Mouse (Mus musculus) forebrain, embryonic 15.5 days (tissue): Measurements from ENCODE around the gene Il17re. TPM values are rescaled to one million over a fixed set of nuclear protein-coding genes. Genes with fewer than 3 reads are reported as not detected.
A peak's percentile ranks its signal among the peaks of the same experiment; 100 is the strongest.

ENCODE experiments used
- ATAC-seq: fragments of 200-750 bp; cut with Nextera tagmentation; replicated peaks from 2 replicates; pipeline ENCODE4 v1.8.0; 2017; ENCODE audit warnings: mild to moderate bottlenecking, moderate TSS enrichment, moderate library complexity
- H3K27ac ChIP-seq: fragments of 300-500 bp; sonication (generic); replicated peaks from 2 replicates; pipeline ENCODE4 v1.5.1; 2015; ENCODE audit warnings: mild to moderate bottlenecking, inconsistent platforms
- H3K27me3 ChIP-seq: fragments of 300-500 bp; sonication (generic); 2 replicates; pipeline ENCODE4 v1.6.1; 2015; ENCODE audit warnings: inconsistent platforms
- H3K36me3 ChIP-seq: fragments of 300-500 bp; sonication (generic); 2 replicates; pipeline ENCODE4 v1.6.1; 2015; ENCODE audit warnings: mild to moderate bottlenecking, inconsistent platforms
- H3K4me1 ChIP-seq: fragments of 300-500 bp; sonication (generic); 2 replicates; pipeline ENCODE4 v1.6.1; 2015; ENCODE audit warnings: inconsistent platforms
- H3K4me2 ChIP-seq: fragments of 300-500 bp; sonication (generic); replicated peaks from 2 replicates; pipeline ENCODE4 v1.6.1; 2015; ENCODE audit warnings: mild to moderate bottlenecking, inconsistent platforms
- H3K4me3 ChIP-seq: fragments of 300-500 bp; sonication (generic); 2 replicates; pipeline ENCODE4 v1.5.1; 2015; ENCODE audit warnings: mild to moderate bottlenecking, inconsistent platforms
- H3K9ac ChIP-seq: fragments of 300-500 bp; sonication (generic); replicated peaks from 2 replicates; pipeline ENCODE4 v1.6.1; 2015; ENCODE audit warnings: mild to moderate bottlenecking, inconsistent platforms
- H3K9me3 ChIP-seq: fragments of 300-500 bp; sonication (generic); 2 replicates; pipeline ENCODE4 v1.6.1; 2016; ENCODE audit warnings: inconsistent platforms
- WGBS: fragments of 180-500 bp; shearing (Covaris S2); methylation state at CpG from one replicate; pipeline ENCODE4 v1.1.7; 2015; ENCODE audit warnings: mixed read lengths; 5-methylcytosine and 5-hydroxymethylcytosine counted together
- polyA plus RNA-seq: library from polyadenylated mRNA; unstranded; fragments of >200 nt; fragmentation: Nextera tagmentation; extraction: Ambion mirVana; gene quantifications from 2 replicates; pipeline ENCODE4 v1.2.1, GENCODE M21; 2015

Il17re gene
- polyA plus RNA-seq, 1 experiment from 2014 or later, result not detected

DNA sequence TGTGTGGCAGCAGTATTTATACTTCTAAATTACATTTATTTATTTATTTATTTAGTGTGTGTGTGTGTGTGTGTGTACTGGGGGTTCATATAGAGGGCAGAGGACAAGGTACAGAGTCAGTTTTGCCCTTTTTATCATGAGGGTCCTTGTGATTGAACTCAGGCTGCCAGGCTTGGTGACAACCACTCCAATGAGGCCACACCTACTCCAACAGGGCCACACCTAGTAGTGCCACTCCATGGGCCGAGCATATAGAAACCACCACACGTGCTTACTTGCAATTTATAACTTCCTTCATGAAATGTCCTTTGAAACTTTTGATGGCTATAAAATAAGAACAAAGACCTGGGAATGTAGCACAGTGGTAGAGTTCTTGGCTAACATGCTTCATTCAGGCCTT, 15.0 kb downstream of the Il17re start:
- peaks cover 8% of the 10 kb centered on the region for H3K4me1 ChIP-seq
- no peak overlapping the region for H3K27ac ChIP-seq
- H3K9me3 ChIP-seq, result no peaks in the 10 kb centered on the region
- H3K36me3 ChIP-seq, result no peaks in the 10 kb centered on the region
- H3K4me2 ChIP-seq, result no peak overlapping the region
- H3K4me3 ChIP-seq, result no peak overlapping the region
- ATAC-seq, result no peak
- peaks cover 17% of the 10 kb centered on the region; the same call in 1 of the 2 replicates for H3K27me3 ChIP-seq
- H3K9ac ChIP-seq, result no peak overlapping the region
- 70% methylated on average over 2 of the region's 2 CpGs for WGBS

DNA sequence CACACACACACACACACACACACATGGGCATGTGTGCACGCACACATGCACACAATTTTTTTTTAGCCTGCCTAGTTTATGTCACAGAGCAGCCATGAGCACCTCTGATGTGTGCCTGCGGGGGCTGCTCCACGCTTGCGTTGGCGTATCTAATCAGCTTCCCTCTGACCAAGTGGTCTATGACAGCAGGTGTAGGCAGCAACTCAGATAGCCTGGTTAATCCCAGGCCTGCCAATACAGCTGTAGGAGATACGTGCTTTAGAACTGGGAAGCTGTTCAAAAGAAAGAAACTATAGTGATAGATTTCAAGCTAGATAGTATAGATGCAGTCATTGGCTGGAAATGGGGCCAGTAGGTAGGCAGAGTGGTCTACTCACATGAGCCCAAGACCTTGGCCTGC, 15.4 kb downstream of the Il17re start:
- WGBS, result 88% methylated on average over 6 of the region's 6 CpGs
- Histone ChIP-seq H3K4me1 (peaks cover 8% of the 10 kb centered on the region), H3K4me3 (no peak overlapping the region), H3K9me3 (no peaks in the 10 kb centered on the region), H3K4me2 (no peak overlapping the region), H3K27ac (no peak overlapping the region), H3K36me3 (no peaks in the 10 kb centered on the region), H3K9ac (no peak overlapping the region), H3K27me3 (peaks cover 15% of the 10 kb centered on the region; the same call in 1 of the 2 replicates)
- no peak for ATAC-seq

DNA sequence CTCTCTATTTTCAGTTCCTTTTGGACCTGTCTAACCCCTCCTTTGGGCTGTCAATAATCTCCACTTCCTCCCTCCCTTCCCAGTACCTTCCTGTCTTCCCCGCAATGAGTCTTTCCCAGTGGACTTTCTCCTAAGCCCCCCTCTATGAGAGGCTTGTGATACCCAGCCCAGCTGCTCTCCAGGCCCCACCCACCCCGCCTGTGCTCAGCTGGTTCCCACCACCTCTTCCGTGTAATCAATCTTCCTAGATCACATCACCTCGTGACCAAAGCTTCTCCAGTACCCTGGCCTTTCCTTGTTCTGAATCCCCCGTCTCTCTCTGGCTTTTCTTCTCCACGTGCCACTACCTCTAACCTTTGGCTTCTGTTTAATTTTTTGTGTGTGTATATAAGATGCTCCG, 19.1 kb downstream of the Il17re start:
- WGBS, result 64% methylated on average over 7 of the region's 7 CpGs
- ATAC-seq, result no peak
- Histone ChIP-seq H3K27me3 (0 out of 2 replicates have a peak, but pooled peaks cover 4% of the 10 kb centered on the region), H3K4me1 (peaks cover 3% of the 10 kb centered on the region), H3K4me2 (no peak overlapping the region), H3K9me3 (no peaks in the 10 kb centered on the region), H3K27ac (no peak overlapping the region), H3K9ac (no peak overlapping the region), H3K4me3 (no peak overlapping the region), H3K36me3 (no peaks in the 10 kb centered on the region)

DNA sequence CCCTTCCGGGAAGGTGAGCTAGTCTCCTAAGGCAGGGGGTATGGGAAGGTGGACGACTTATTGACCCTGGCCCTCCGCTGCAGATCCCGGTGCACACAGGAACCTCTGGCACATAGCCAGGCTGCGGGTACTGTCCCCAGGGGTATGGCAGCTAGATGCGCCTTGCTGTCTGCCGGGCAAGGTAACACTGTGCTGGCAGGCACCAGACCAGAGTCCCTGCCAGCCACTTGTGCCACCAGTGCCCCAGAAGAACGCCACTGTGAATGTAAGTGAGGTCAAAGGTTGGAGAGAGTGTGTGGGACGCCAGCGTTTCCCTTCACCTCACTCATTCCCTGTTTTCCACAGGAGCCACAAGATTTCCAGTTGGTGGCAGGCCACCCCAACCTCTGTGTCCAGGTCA, 20.6 kb downstream of the Il17re start:
- Histone ChIP-seq H3K9me3 (no peaks in the 10 kb centered on the region), H3K4me2 (no peak overlapping the region), H3K4me3 (no peak overlapping the region), H3K9ac (no peak overlapping the region), H3K27ac (no peak overlapping the region), H3K36me3 (no peaks in the 10 kb centered on the region), H3K27me3 (0 out of 2 replicates have a peak, but pooled peaks cover 4% of the 10 kb centered on the region), H3K4me1 (peaks cover 12% of the 10 kb centered on the region)
- no peak for ATAC-seq
- 85% methylated on average over 10 of the region's 10 CpGs for WGBS

DNA sequence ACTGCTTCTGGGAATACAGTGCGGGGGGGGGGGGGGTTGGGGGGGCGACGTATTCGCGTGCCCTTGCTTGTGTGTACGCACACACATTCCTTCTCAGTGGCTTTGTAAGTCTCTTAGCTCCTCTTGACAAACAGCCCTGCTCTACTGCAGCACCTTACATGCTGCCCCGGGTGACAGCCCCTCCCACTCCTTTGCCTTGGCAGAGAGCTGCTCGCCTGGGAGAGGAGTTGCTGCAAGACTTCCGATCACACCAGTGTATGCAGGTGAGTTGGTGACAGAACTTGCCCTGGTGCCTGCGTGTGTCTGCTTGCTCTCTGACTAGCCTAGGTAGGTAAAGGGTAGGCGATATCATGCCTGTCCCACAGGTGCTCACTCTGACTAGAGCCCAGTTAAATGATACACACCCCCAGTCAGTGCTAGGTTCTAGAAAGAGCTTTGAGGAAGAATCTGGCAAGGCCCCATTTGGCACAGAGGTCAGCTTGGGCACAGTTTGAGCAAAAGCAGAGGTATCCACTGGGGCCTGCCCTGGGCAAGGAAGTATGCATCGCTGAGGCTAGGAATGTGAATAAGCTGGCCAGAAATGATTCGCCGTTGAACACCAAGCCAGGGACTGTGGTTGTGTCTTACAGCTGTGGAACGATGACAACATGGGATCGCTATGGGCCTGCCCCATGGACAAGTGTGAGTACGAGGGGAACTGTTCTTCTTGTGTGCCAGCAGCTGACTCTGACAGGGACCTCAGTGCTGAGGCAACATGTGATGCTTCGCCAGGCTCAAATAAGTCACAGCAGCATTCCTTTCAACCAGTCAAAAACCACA, 22.5 kb downstream of the Il17re start:
- Histone ChIP-seq H3K9me3 (no peaks in the 10 kb centered on the region), H3K9ac (no peak overlapping the region), H3K27me3 (0 out of 2 replicates have a peak, but pooled peaks cover 4% of the 10 kb centered on the region), H3K4me1 (peaks cover 30% of the 10 kb centered on the region), H3K27ac (no peak overlapping the region), H3K4me2 (no peak overlapping the region), H3K4me3 (no peak overlapping the region), H3K36me3 (no peaks in the 10 kb centered on the region)
- no peak for ATAC-seq
- WGBS, result 66% methylated on average over 18 of the region's 18 CpGs

DNA sequence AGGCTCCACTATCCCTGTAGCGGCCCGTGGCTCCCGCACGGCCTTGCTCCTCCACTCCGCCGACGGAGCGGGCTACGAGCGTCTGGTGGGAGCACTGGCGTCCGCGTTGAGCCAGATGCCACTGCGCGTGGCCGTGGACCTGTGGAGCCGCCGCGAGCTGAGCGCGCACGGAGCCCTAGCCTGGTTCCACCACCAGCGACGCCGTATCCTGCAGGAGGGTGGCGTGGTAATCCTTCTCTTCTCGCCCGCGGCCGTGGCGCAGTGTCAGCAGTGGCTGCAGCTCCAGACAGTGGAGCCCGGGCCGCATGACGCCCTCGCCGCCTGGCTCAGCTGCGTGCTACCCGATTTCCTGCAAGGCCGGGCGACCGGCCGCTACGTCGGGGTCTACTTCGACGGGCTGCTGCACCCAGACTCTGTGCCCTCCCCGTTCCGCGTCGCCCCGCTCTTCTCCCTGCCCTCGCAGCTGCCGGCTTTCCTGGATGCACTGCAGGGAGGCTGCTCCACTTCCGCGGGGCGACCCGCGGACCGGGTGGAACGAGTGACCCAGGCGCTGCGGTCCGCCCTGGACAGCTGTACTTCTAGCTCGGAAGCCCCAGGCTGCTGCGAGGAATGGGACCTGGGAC, 24.3 kb downstream of the Il17re start:
- Histone ChIP-seq H3K27me3 (0 out of 2 replicates have a peak, but pooled peaks cover 4% of the 10 kb centered on the region), H3K27ac (peak overlapping the region; percentile 81), H3K4me2 (peak overlapping the region; percentile 91), H3K9ac (peak overlapping the region; percentile 77), H3K36me3 (no peaks in the 10 kb centered on the region), H3K4me3 (peak overlapping the region; percentile 70), H3K4me1 (peaks cover 32% of the 10 kb centered on the region), H3K9me3 (no peaks in the 10 kb centered on the region)
- peak; percentile 64 for ATAC-seq
- WGBS, result under 1% methylated on average over 65 of the region's 65 CpGs

DNA sequence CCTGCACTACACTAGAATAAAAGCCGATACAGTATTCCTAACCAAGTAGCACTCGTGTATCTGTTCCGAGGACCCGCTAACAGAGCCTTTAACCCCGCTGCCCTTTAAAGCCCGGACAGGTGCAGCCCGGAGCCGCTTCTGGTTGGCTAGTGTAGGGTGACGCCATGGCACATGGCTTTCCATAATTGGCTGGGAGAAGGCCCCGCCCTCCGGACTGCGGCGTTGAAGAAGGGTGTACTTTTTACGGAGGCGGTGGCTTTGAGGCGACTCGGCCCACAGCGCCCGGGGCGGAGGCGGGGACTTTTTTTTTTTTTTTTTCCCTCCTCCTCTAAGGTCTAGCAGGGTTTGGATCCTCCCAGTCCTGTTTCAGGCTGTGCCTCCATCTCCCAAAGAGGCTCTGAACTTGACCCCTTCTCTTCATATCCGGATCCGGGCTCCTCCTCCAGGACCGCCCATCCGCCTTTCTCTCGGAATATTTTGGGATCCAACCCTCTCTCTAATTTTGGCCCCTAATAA, 24.9 kb downstream of the Il17re start, which contains the start of gene Creld1:
Creld1 (plus strand) TSS at position 198 of the 516 bp plus-strand sequence.
- 0 out of 2 replicates have a peak, but pooled peaks cover 3% of the 10 kb centered on the region for H3K36me3 ChIP-seq
- H3K27ac ChIP-seq, result peak within 1 kb of the TSS; percentile 81
- H3K4me2 ChIP-seq, result peak within 1 kb of the TSS; percentile 91
- 0 out of 2 replicates have a peak, but pooled peaks cover 4% of the 10 kb centered on the region for H3K27me3 ChIP-seq
- peak within 1 kb of the TSS; percentile 70 for H3K4me3 ChIP-seq
- H3K9ac ChIP-seq, result peak within 1 kb of the TSS; percentile 77
- WGBS, result under 1% methylated on average over 26 of the region's 26 CpGs
- H3K9me3 ChIP-seq, result no peaks in the 10 kb centered on the region
- peak; percentile 97 for ATAC-seq
- peaks cover 32% of the 10 kb centered on the region for H3K4me1 ChIP-seq

DNA sequence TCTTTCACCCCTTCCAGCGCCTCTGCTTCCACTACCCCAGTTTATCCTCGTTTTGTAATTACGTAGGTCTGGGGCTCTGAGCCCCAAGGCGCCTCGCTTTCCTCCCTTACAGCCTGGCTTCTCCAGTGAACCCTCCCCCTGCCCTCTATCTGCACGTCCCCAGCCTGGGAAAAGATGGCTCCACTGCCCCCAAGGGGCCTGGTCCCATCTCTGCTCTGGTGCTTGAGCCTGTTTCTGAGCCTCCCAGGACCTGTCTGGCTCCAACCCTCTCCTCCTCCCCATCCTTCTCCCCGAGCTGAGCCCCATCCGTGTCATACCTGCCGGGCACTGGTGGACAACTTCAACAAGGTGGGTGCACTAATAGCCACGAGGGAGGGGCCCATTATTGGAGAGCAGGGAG, 25.4 kb downstream of the Il17re start:
- H3K9me3 ChIP-seq, result no peaks in the 10 kb centered on the region
- peak overlapping the region; percentile 77 for H3K9ac ChIP-seq
- peak overlapping the region; percentile 91 for H3K4me2 ChIP-seq
- H3K4me1 ChIP-seq, result peaks cover 32% of the 10 kb centered on the region
- WGBS, result 6% methylated on average over 10 of the region's 10 CpGs
- H3K27me3 ChIP-seq, result 0 out of 2 replicates have a peak, but pooled peaks cover 4% of the 10 kb centered on the region
- peak; percentile 70 for ATAC-seq
- H3K4me3 ChIP-seq, result peak overlapping the region; percentile 70
- peak overlapping the region; percentile 81 for H3K27ac ChIP-seq
- H3K36me3 ChIP-seq, result 0 out of 2 replicates have a peak, but pooled peaks cover 8% of the 10 kb centered on the region

DNA sequence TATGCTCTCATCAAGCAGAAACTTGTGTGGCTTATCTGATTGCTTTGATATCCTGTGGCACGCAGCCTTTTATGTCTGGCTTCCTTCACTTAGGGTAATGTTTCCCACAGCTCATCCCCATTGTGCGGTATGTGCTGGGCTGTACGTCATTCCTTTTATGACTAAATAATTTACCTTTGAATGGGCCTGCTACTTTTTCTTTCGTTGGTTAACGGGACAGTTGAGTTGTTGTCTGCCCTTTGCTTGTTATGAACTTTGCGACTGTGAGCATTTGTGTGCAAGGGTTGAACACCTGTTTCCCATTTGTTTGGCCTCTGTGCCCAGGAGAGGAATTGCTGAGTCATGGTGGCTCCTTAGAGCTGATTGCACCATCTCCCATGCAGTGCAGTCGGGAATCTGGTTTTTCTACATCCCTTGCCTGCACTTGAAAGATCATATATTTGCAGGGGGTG, 28.9 kb downstream of the Il17re start:
- H3K9me3 ChIP-seq, result no peaks in the 10 kb centered on the region
- ATAC-seq, result no peak
- peaks cover 32% of the 10 kb centered on the region for H3K4me1 ChIP-seq
- no peak overlapping the region for H3K27ac ChIP-seq
- no peak overlapping the region for H3K4me2 ChIP-seq
- H3K4me3 ChIP-seq, result no peak overlapping the region
- 52% methylated on average over 7 of the region's 7 CpGs for WGBS
- H3K9ac ChIP-seq, result no peak overlapping the region
- no peaks in the 10 kb centered on the region for H3K27me3 ChIP-seq
- peaks cover 30% of the 10 kb centered on the region for H3K36me3 ChIP-seq

DNA sequence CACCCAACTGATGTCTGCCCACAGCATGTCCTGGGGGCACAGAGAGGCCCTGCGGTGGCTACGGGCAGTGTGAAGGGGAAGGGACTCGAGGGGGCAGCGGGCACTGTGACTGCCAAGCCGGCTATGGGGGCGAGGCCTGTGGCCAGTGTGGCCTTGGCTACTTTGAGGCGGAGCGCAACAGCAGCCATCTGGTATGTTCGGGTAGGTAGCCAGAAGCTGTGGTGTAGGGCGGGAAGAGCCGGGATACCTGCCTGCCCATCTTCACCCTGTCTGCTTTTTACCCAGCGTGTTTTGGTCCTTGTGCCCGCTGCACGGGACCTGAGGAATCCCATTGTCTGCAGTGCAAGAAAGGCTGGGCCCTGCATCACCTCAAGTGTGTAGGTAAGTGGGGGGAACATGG, 31.1 kb downstream of the Il17re start:
- no peak for ATAC-seq
- Histone ChIP-seq H3K4me3 (no peak overlapping the region), H3K4me2 (no peak overlapping the region), H3K27ac (no peak overlapping the region), H3K36me3 (peaks cover 32% of the 10 kb centered on the region), H3K9ac (no peak overlapping the region), H3K9me3 (no peaks in the 10 kb centered on the region), H3K27me3 (no peaks in the 10 kb centered on the region), H3K4me1 (peaks cover 18% of the 10 kb centered on the region)
- WGBS, result 93% methylated on average over 14 of the region's 14 CpGs

DNA sequence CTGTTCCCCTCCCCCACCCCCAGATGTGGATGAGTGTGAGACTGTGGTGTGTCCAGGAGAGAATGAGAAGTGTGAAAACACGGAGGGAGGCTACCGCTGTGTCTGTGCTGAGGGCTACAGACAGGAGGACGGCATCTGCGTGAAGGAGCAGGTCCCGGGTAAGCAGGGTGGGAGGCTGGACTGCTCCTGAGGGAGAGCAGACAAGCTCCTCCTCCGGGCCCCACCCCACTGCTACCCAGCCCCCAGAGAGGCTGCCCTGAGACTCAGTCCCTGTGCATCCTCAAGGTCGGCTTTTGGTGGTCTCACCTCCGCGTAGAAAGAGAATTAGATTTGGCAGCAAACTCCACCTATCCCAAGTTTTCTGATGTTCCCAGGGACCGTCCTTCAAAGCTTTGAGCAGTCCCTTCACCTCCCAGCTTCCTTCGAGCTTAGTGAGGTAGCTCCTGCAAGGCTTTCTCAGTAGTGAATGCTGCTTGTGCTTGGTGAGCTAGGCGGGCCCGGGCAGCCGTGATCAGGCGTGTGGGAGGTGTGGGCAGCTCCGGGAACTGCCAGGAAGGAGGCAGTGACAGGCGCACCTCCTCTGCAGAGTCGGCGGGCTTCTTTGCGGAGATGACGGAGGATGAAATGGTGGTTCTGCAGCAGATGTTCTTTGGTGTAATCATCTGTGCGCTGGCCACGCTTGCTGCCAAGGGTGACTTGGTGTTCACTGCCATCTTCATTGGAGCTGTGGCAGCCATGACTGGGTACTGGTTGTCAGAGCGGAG, 34.0 kb downstream of the Il17re start:
- Histone ChIP-seq H3K9ac (no peak overlapping the region), H3K4me2 (no peak overlapping the region), H3K36me3 (peaks cover 32% of the 10 kb centered on the region), H3K9me3 (no peaks in the 10 kb centered on the region), H3K27me3 (no peaks in the 10 kb centered on the region), H3K4me3 (no peak overlapping the region), H3K27ac (no peak overlapping the region), H3K4me1 (peaks cover 15% of the 10 kb centered on the region)
- 76% methylated on average over 24 of the region's 24 CpGs for WGBS
- ATAC-seq, result no peak
